Mouse (Mus musculus) midbrain, embryonic 12.5 days (tissue): ENCODE data around the gene Emg1. TPM values are rescaled to one million over a fixed set of nuclear protein-coding genes. Genes with fewer than 3 reads are reported as not detected.

Source experiments
- ATAC-seq: fragments of 200-750 bp; cut with Nextera tagmentation; 2 replicates; pipeline ENCODE4 v1.8.0; 2017; ENCODE audit warnings: low read depth, moderate TSS enrichment, moderate library complexity; ENCODE audit not compliant: low FRiP score
- H3K27ac ChIP-seq: fragments of 300-500 bp; sonication (generic); replicated peaks from 2 replicates; pipeline ENCODE4 v1.5.1; 2016; ENCODE audit warnings: mild to moderate bottlenecking
- H3K27me3 ChIP-seq: fragments of 300-500 bp; sonication (generic); 2 replicates; pipeline ENCODE4 v1.6.1; 2016; ENCODE audit warnings: mild to moderate bottlenecking
- H3K36me3 ChIP-seq: fragments of 300-500 bp; sonication (generic); 2 replicates; pipeline ENCODE4 v1.6.1; 2016
- H3K4me1 ChIP-seq: fragments of 300-500 bp; sonication (generic); 2 replicates; pipeline ENCODE4 v1.6.1; 2016
- H3K4me2 ChIP-seq: fragments of 300-500 bp; sonication (generic); replicated peaks from 2 replicates; pipeline ENCODE4 v1.6.1; 2016; ENCODE audit warnings: mild to moderate bottlenecking, moderate library complexity
- H3K4me3 ChIP-seq: fragments of 300-500 bp; sonication (generic); 2 replicates; pipeline ENCODE4 v1.5.1; 2016; ENCODE audit warnings: mild to moderate bottlenecking
- H3K9ac ChIP-seq: fragments of 300-500 bp; sonication (generic); replicated peaks from 2 replicates; pipeline ENCODE4 v1.6.1; 2016; ENCODE audit warnings: mild to moderate bottlenecking, moderate library complexity
- H3K9me3 ChIP-seq: fragments of 300-500 bp; sonication (generic); 2 replicates; pipeline ENCODE4 v1.6.1; 2016; ENCODE audit warnings: mild to moderate bottlenecking
- WGBS: fragments of 180-500 bp; shearing (Covaris S2); methylation state at CpG from one replicate; pipeline ENCODE4 v1.1.7; 2016; 5-methylcytosine and 5-hydroxymethylcytosine counted together
- polyA plus RNA-seq: library from polyadenylated mRNA; unstranded; fragments of >200 nt; fragmentation: Nextera tagmentation; extraction: Ambion mirVana; gene quantifications from 2 replicates; pipeline ENCODE4 v1.2.1, GENCODE M21; 2016

The Emg1 gene
- polyA plus RNA-seq: 161 and 170 TPM in 2 replicates

DNA sequence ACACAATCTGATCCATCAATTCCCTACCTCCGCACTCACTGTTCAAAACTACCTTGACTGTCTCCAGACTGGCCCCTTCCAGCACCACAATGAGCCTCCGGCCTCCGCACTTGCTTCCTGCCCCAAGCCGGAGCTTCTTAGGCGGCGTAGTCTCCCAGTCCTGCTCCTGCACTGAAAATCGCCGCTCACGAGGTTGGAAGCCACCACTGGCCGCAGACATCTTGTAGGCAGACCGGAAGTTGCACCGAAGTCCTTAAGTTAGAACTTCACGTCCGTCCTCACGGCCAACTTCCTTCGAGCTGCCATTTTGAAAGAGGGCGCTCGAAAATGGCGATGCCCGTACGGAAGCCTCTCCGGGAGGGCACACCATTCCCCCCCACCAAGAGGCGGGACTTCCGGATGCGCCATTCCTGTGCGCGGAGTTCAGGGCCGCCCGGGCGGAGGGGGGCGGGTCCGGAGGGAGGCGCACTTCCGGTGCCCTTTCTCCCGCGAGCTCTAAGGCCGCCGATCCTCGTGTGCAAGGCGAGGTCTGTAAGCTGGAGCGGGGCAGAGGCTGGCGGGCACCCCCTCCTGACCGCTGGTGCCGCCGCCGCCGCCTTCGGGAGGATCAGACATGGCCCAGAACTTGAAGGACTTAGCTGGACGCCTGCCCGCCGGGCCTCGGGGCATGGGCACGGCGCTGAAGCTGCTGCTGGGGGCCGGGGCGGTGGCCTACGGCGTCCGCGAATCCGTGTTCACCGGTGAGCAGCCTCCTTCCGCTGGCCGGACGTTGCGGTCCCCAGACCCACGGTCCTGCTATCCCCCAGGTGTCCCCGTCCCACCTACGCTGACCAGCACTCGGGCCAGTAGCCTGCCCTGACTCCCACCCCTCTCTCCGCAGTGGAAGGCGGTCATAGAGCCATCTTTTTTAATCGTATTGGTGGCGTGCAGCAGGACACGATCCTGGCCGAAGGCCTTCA is at the start of gene Emg1, which contains the start of gene Phb2:
Emg1 (minus strand) TSS at position 355 of the 959 bp plus-strand sequence.
Phb2 (plus strand) TSS at position 513 of the 959 bp plus-strand sequence.
- Histone ChIP-seq H3K9me3 (no peaks in the 10 kb centered on the region), H3K9ac (peak within 1 kb of the TSS; percentile 94), H3K4me1 (peaks cover 32% of the 10 kb centered on the region), H3K4me3 (peak within 1 kb of the TSS; percentile 96), H3K27ac (peak within 1 kb of the TSS; percentile 80), H3K4me2 (peak within 1 kb of the TSS; percentile 97), H3K36me3 (peaks cover 48% of the 10 kb centered on the region), H3K27me3 (no peaks in the 10 kb centered on the region)
- under 1% methylated on average over 76 of the region's 76 CpGs for WGBS
- peak; percentile 96 for ATAC-seq

DNA sequence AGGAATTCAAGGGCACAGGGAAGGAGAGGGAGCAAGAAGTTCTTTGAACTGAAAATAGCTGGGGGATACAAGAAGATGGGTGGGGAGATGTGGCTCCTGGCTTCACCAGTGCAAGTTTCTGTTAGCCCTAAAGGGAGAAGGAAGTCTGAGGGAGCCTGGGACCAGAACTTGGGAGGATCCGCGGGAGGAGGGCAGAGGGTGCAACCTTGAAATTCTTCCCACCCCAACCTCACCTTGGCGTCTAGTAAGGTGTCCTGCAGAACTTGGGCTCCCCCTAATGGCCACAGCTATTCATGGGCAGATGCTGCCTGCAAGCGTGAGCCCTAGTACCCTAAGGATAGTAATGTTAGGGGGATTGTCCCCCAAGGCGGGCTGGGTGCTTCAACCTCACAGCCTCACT is 47.3 kb upstream of the Emg1 start:
- Histone ChIP-seq H3K27ac (peak overlapping the region; percentile 98; the same call in 1 of the 2 replicates), H3K4me3 (no peak overlapping the region), H3K4me1 (peaks cover 39% of the 10 kb centered on the region), H3K4me2 (no peak overlapping the region), H3K9ac (no peak overlapping the region), H3K36me3 (no peaks in the 10 kb centered on the region), H3K27me3 (0 out of 2 replicates have a peak, but pooled peaks cover 7% of the 10 kb centered on the region), H3K9me3 (no peaks in the 10 kb centered on the region)
- ATAC-seq: no peak
- WGBS: 2% methylated on average over 5 of the region's 5 CpGs

DNA sequence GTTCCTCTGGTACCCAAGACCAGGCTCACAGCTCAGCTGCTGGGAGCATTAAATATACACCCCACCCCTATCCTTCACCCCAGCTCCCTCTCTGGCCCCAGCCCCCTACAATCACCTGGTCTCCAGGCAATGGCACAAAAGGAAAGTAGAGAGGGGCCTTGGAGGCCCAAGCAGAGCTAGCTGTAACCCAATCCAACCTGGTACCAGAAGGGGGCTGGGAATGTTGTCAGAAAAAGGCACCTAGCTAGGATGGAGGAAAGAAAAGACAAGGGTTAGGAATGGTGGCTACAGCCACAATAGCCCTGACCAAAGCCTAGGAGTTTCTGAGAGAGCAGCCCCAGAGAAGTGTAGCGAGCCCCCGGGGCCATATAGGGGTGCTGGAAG is 46.9 kb upstream of the Emg1 start:
- Histone ChIP-seq H3K36me3 (no peaks in the 10 kb centered on the region), H3K9me3 (no peaks in the 10 kb centered on the region), H3K4me3 (no peak overlapping the region), H3K4me1 (peaks cover 43% of the 10 kb centered on the region), H3K27me3 (0 out of 2 replicates have a peak, but pooled peaks cover 7% of the 10 kb centered on the region), H3K9ac (no peak overlapping the region), H3K27ac (peak overlapping the region; percentile 98), H3K4me2 (no peak overlapping the region)
- WGBS: 73% methylated on average over 2 of the region's 2 CpGs
- no peak for ATAC-seq

DNA sequence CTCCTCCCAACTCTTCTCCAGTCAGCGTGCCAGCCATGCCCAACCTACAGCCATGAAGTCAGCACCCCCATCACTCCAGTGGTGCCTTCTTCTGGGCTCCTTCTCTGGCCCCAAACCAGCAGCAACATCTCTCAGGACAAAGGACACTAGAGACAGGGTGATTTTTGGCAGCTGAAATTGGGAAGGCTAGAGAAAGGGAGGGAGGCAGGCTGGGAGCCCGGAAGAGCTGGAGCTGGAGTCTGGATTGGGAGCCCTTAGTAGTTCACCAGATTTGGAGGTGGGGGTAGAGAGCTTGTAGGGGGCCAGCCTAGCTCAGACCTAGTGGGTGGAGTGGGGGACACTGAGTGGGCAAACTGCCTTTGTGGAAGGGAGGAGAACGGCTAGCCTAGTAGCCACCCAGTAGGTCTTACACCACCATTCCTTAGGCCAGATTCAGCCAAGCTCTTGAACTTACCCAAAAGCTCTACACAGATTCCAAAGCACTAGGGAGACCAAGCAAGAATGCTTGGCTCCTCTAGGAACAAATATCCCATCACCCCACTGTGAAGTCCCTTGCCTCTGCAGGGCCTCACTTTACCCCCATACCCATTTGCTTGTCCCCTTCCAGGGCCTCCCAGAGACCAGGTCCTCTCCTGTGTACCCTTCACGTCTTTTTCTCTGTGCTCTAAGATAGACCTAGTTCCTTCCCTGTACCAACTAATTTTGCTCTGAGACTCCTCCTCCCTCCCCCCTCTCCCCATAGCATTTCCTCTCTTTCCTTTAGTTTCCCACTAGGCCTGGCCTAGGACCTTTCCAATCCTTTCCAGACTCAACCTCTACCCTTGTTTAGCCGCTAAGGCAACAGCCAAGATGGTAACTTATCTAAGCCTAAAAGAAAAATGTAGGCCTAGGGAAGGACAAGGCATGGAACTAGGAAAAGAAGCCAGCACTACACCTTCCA is 46.2 kb upstream of the Emg1 start:
- Histone ChIP-seq H3K27me3 (0 out of 2 replicates have a peak, but pooled peaks cover 7% of the 10 kb centered on the region), H3K27ac (peak overlapping the region; percentile 98), H3K4me1 (peaks cover 49% of the 10 kb centered on the region), H3K9ac (peak overlapping the region; percentile 97), H3K4me2 (peak overlapping the region; percentile 64), H3K36me3 (no peaks in the 10 kb centered on the region), H3K4me3 (peak overlapping the region; percentile 91), H3K9me3 (no peaks in the 10 kb centered on the region)
- peak; percentile 10; the same call in 1 of the 2 replicates for ATAC-seq
- 23% methylated on average over 5 of the region's 5 CpGs for WGBS

DNA sequence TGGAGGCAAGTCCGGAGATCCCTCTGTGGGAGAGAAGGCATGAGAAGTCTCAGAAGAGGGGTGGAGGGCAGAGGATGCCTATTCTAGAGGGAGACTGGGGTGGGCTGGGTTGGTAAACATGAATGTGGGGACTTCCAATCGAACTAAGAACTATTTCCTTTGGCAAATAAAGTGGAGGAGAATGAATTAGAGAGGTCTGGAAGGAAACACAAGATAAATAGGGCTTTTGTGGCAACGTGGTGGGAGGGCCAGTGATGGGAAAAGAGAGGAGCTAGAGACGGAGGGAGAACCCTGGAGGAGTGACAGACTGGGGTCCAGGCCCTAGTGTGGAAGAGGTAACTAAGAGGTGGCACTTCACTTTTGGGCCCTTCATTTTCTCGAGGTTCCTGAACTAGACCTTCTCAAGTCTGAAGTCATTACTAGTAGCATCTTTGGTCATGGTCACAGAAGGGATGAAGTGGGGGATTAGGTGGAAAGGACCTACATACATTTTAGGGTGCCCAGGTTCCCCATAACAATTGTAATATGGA is 45.4 kb upstream of the Emg1 start:
- under 1% methylated on average over 5 of the region's 5 CpGs for WGBS
- peak overlapping the region; percentile 64 for H3K4me2 ChIP-seq

DNA sequence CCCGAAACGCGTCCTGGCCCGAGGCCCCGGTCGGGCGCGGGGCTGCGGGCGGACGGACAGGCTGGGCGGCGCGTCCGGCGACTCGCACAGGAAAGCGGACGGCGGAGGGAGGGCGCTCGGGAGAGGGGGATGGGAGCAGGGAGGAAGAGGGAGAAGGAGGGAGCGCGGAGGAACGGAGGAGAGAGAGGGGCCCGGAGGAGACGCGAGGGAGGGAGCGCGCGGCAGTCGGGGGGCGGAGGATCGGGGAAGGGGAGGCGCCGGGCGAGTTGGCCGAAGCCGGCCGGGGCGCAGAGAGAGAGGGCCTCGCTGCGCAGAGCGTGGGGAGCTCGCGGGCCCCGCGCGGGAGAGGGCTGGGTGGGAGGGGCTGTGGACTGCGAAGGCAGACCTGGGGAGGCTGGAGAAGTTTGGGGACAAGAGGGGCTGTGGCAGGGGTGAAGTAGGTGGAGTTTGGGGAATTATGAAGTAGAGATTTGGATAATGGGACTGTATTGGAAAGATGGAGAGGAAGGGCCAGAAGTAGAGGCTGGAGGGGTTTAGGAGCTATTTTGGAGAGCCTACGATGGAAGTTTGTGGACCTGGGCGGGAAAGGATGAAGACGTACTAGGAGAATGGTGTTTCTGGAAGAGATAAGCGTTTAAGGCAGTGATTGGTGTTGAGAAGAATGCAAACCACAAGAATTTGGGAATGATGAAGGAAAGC is 44.8 kb upstream of the Emg1 start:
- peak overlapping the region; percentile 97 for H3K9ac ChIP-seq
- H3K36me3 ChIP-seq: no peaks in the 10 kb centered on the region
- H3K27me3 ChIP-seq: no peaks in the 10 kb centered on the region
- peak overlapping the region; percentile 91 for H3K4me3 ChIP-seq
- peaks cover 49% of the 10 kb centered on the region for H3K4me1 ChIP-seq
- peak overlapping the region; percentile 98 for H3K27ac ChIP-seq
- peak overlapping the region; percentile 64 for H3K4me2 ChIP-seq
- ATAC-seq: peak; percentile 77
- no peaks in the 10 kb centered on the region for H3K9me3 ChIP-seq
- WGBS: 1% methylated on average over 50 of the region's 54 CpGs

More for the DNA sequence above, 45.4 kb upstream of the Emg1 start:
- H3K9ac ChIP-seq: peak overlapping the region; percentile 97
- no peak for ATAC-seq
- no peaks in the 10 kb centered on the region for H3K36me3 ChIP-seq
- peaks cover 49% of the 10 kb centered on the region for H3K4me1 ChIP-seq
- peak overlapping the region; percentile 91 for H3K4me3 ChIP-seq
- peak overlapping the region; percentile 98 for H3K27ac ChIP-seq
- H3K9me3 ChIP-seq: no peaks in the 10 kb centered on the region
- H3K27me3 ChIP-seq: no peaks in the 10 kb centered on the region

DNA sequence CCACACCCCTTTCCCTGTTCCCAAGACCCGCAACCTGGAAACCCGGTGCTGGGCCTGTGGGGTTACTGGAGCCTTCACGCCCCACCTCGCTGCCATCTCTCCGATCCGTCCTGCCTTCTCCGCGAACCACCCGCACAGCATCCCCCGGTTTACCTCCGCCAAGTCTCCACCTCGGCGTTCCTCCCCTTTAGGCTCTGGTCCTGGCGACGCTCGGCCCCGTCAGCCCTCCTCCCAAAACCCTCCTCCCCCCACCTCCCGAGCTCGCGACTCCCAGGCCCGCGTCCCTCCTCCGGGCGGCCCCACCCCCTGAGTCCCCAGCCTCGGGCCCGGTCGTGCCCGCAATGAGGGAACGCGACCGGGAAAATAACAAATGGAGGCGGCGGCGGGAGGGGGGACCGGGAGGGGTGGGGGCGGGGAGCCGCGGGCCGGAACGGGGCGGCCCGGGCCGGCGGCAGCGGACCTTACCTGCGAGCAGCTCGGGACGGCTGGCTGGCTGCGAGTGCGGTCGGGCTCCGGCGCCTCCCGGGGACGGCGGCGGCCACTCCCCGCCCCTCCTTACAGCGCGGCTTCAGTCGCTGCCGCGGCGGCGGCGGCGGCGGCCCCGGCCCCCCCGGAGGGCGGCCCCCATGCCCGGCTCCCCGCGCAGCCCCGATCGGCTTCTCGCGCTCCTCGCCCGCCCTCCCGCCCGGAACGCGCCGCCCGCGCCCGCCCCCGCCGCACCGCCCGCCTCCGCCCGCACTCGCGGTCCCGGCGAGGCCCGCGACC is 44.0 kb upstream of the Emg1 start, which contains the start of the genes Gm45234 and Atn1:
Gm45234 (minus strand) TSS at position 191 of the 765 bp plus-strand sequence.
Atn1 (minus strand) TSS at position 694 of the 765 bp plus-strand sequence.
- Histone ChIP-seq H3K9ac (peak within 1 kb of the TSS; percentile 97), H3K4me1 (peaks cover 49% of the 10 kb centered on the region), H3K36me3 (no peaks in the 10 kb centered on the region), H3K9me3 (no peaks in the 10 kb centered on the region), H3K27me3 (no peaks in the 10 kb centered on the region), H3K4me2 (peak within 1 kb of the TSS; percentile 64), H3K27ac (peak within 1 kb of the TSS; percentile 98), H3K4me3 (peak within 1 kb of the TSS; percentile 91)
- peak; percentile 71 for ATAC-seq
- under 1% methylated on average over 80 of the region's 100 CpGs for WGBS

DNA sequence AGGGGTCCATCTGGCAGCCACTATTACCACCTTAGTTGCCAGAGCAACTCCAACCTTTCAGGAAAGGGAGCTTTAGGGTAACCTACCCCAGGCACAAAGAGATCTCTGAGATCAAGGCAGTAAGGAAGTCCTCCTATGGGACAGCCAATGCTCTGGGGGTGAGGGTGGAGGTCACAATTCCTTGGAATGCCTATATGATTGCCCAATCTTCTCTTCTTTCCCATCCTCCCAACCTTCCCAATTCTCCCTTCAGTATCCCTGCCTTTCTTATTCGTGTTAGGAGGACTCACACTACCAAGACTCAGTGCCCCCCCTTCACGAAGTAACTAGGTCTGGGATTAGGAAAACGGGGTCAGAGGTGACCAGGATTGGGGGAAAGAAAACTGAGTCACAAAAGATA is 43.3 kb upstream of the Emg1 start:
- Histone ChIP-seq H3K4me3 (peak overlapping the region; percentile 91), H3K27ac (peak overlapping the region; percentile 98), H3K9me3 (no peaks in the 10 kb centered on the region), H3K4me2 (peak overlapping the region; percentile 64), H3K27me3 (no peaks in the 10 kb centered on the region), H3K36me3 (no peaks in the 10 kb centered on the region), H3K9ac (peak overlapping the region; percentile 97), H3K4me1 (peaks cover 49% of the 10 kb centered on the region)
- ATAC-seq: no peak
- 5% methylated on average over 3 of the region's 3 CpGs for WGBS

DNA sequence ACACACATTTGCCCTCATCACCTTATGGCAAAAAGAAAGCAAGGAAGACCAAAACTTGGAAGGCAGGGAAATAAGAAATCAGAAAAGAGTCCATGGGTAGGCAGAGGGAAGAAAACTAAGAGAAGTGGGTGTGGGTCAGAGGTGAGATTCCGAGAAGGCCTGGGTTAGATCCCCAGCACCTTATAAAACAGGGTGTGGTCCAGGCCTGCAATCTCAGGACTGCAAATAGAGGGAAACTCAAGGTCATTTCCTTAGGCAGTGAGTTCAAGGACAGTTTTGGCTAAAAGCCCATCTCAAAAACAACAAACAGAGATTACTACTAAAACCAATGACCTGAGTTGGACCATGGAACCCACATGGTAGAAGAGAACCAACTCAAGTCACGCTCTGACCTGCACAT is 41.9 kb upstream of the Emg1 start:
- no peak for ATAC-seq
- Histone ChIP-seq H3K4me3 (no peak overlapping the region), H3K36me3 (peaks cover 11% of the 10 kb centered on the region), H3K27me3 (no peaks in the 10 kb centered on the region), H3K4me1 (peaks cover 46% of the 10 kb centered on the region), H3K4me2 (no peak overlapping the region), H3K9ac (no peak overlapping the region), H3K9me3 (no peaks in the 10 kb centered on the region), H3K27ac (no peak overlapping the region)
- WGBS: 97% methylated on average over 2 of the region's 2 CpGs

DNA sequence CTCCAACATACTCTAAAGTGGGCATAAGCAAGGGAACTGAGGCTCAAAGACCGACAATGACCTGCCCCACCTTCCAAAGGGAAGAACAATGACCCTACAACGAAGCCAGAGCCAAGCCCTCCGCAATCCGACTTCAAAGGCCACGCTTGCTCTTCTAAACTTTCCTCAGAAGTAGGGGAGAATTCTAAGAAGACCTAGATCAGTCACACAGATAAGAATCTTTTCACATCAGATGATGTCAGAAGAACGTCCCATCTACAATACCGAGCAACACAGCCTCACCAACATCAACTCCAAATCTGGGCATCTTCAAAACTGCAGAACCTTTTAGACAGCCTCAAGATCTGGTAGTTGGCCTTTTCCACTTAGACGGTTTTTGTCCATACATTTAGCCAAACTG is 38.4 kb upstream of the Emg1 start:
- Histone ChIP-seq H3K9ac (no peak overlapping the region), H3K27ac (no peak overlapping the region), H3K9me3 (no peaks in the 10 kb centered on the region), H3K27me3 (no peaks in the 10 kb centered on the region), H3K4me3 (no peak overlapping the region), H3K36me3 (peaks cover 33% of the 10 kb centered on the region), H3K4me1 (peaks cover 36% of the 10 kb centered on the region), H3K4me2 (no peak overlapping the region)
- WGBS: 86% methylated on average over 8 of the region's 8 CpGs
- ATAC-seq: no peak
